Mouse (Mus musculus) MEL (cell line): ENCODE results near the gene Olfr1555-ps1.
A peak's percentile ranks its signal among the peaks of the same experiment; 100 is the strongest.

Source experiments
- CTCF ChIP-seq, 3 experiments: IDR thresholded peaks in 2 of 3; conservative IDR thresholded peaks in 1 of 3; 2 replicates each; pipeline ENCODE4 v1.5.1; 2011 to 2012; ENCODE audit warnings: low read length in 3 of 3, low read depth in 2 of 3, mild to moderate bottlenecking in 2 of 3, improper control_type of control experiment in 1 of 3, inconsistent platforms in 1 of 3, mixed read lengths in 1 of 3, moderate library complexity in 1 of 3; ENCODE audit not compliant: control insufficient read depth in 1 of 3, insufficient read depth in 1 of 3, poor library complexity in 1 of 3, severe bottlenecking in 1 of 3
- ELF1 ChIP-seq: IDR thresholded peaks from 2 replicates; pipeline ENCODE4 v1.6.1; 2014; ENCODE audit warnings: low read depth, mild to moderate bottlenecking, inconsistent platforms, low read length, improper control_type of control experiment, moderate library complexity
- EP300 ChIP-seq, 2 experiments: IDR thresholded peaks; 2 replicates each; pipeline ENCODE4 v1.6.1; 2011; ENCODE audit warnings: improper control_type of control experiment in 2 of 2, low read length in 2 of 2, low read depth in 1 of 2, mild to moderate bottlenecking in 1 of 2
- MAX ChIP-seq: IDR thresholded peaks from 2 replicates; pipeline ENCODE4 v1.6.1; 2011; ENCODE audit warnings: low read length, improper control_type of control experiment
- MXI1 ChIP-seq: IDR thresholded peaks from 2 replicates; pipeline ENCODE4 v1.6.1; 2011; ENCODE audit warnings: mild to moderate bottlenecking, low read depth, low read length, improper control_type of control experiment
- NELFE ChIP-seq: IDR thresholded peaks from 2 replicates; pipeline ENCODE4 v1.6.1; 2011; ENCODE audit warnings: low read depth, low read length, improper control_type of control experiment
- POLR2AphosphoS2 ChIP-seq: IDR thresholded peaks from 2 replicates; pipeline ENCODE4 v1.6.1; 2011; ENCODE audit warnings: low read length, improper control_type of control experiment
- RCOR1 ChIP-seq: IDR thresholded peaks from 2 replicates; pipeline ENCODE4 v1.6.1; 2012; ENCODE audit warnings: low read depth, mild to moderate bottlenecking, inconsistent platforms, low read length, improper control_type of control experiment
- SIN3A ChIP-seq: IDR thresholded peaks from 2 replicates; pipeline ENCODE4 v1.6.1; 2012; ENCODE audit warnings: low read length, improper control_type of control experiment, inconsistent platforms

DNA sequence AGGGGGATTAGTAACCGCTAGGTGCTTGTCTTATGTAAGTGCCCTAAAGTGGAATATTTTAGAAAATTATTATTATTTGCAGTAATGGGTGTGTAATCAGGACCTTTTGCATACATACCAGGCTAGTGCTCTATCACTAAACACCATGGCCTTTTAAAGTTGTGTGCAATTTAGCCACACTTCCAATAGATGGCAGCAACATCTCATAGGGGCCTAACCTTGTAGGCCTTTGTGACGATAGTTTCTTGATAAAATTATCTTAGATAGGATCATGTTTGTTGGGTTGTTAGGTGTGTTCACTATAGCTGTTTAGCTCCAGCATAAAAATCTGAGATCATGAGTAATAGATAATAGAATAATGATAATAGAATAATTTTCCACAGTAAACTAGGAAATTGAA is 35.6 kb downstream of the Olfr1555-ps1 start:
- TF ChIP-seq CTCF (IDR thresholded peaks at IDR 0.05 in 2 of 3, conservative IDR thresholded peaks at IDR 0.05 in 1 of 3; ENCODE audit: control insufficient read depth in 1 of 3, insufficient read depth in 1 of 3, low read depth in 2 of 3, low read length in 3 of 3, poor library complexity in 1 of 3, severe bottlenecking in 1 of 3) = peak in 2 of 3 experiments; percentile 38 to 46; a peak in 4 of 6 replicates
- no peak for TF ChIP-seq MAX
- no peak for TF ChIP-seq SIN3A
- TF ChIP-seq RCOR1 = no peak
- TF ChIP-seq POLR2AphosphoS2 = no peak
- no peak for TF ChIP-seq EP300 (IDR thresholded peaks at IDR 0.05; ENCODE audit: low read depth in 1 of 2, low read length in 2 of 2)
- no peak for TF ChIP-seq ELF1
- no peak for TF ChIP-seq MXI1
- TF ChIP-seq NELFE = no peak
